Mouse (Mus musculus): ENCODE results near the gene Olfr902. TPM values are rescaled to one million over a fixed set of nuclear protein-coding genes. Genes with fewer than 3 reads are reported as not detected.
"Not testable (repeated sequence)": the region's sequence is repeated elsewhere in the genome, so short reads cannot be mapped to it uniquely, and the experiment has no call there.

The Olfr902 gene
- not detected in 2 replicates for polyA plus RNA-seq (2012)

DNA sequence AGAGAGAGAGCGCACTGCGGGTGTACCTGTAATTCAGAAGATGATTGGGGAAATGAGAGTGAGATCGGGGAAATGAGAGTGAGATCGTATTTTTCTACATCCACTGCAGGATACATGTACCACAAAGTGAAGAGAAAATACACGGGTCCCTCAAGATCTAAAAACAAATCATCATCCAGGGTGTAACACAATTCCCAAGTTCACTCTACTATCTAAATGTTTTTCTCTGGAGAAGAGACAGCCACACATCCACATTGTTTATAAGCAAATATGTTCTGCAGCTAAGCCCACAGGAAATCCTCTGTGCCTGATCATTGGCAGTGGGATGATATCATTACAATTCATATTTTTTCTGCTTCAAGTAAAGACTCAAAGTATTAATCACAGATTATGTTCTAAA is at the start of gene Olfr902:
Gene Olfr902, plus strand, starts transcription at position 301 of the 400 bp plus-strand sequence.
- no peaks in the 10 kb centered on the region for H3K36me3 ChIP-seq (ENCODE audit: control insufficient read depth)
- H3K4me3 ChIP-seq (replicated peaks), result no peak within 1 kb of the TSS
- no peaks in the 10 kb centered on the region for H3K9me3 ChIP-seq (ENCODE audit: control insufficient read depth, low read length)
- H3K27me3 ChIP-seq (ENCODE audit: control insufficient read depth), result no peaks in the 10 kb centered on the region
- TF ChIP-seq TAL1 (IDR thresholded peaks at IDR 0.05; ENCODE audit: low read length), result no peak
- TF ChIP-seq GATA1 (IDR thresholded peaks at IDR 0.05; ENCODE audit: low read length), result no peak
- no peaks in the 10 kb centered on the region for H3K4me1 ChIP-seq (ENCODE audit: control insufficient read depth)

DNA sequence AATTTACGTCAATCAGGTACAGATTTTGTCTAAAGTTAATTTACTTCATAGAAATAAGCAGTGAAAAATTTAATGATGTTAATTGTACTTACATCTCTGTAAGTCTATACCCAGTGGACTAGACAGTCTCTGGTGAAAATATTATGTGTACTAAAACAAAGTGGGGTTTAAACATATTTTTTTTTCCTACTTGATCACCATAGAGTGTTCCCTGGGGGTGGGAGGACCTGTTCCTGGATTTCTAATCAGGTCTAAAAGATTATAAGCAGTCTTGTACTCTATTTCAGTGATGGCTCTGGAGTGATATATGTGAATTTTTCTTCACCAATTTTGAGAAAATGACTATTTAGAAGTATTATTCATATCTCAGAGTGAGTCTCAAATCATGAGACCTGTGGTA is 46.1 kb upstream of the Olfr902 start, which contains the start of gene Olfr147:
Gene Olfr147, plus strand, starts transcription at position 301 of the 400 bp plus-strand sequence.
- H3K9me3 ChIP-seq (ENCODE audit: control insufficient read depth, low read length), result no peaks in the 10 kb centered on the region
- no peak within 1 kb of the TSS for H3K4me3 ChIP-seq (replicated peaks)
- no peaks in the 10 kb centered on the region for H3K36me3 ChIP-seq (ENCODE audit: control insufficient read depth)
- no peaks in the 10 kb centered on the region for H3K4me1 ChIP-seq (ENCODE audit: control insufficient read depth)
- no peaks in the 10 kb centered on the region for H3K27me3 ChIP-seq (ENCODE audit: control insufficient read depth)
- TF ChIP-seq TAL1 (IDR thresholded peaks at IDR 0.05; ENCODE audit: low read length), result no peak
- TF ChIP-seq GATA1 (IDR thresholded peaks at IDR 0.05; ENCODE audit: low read length), result no peak

DNA sequence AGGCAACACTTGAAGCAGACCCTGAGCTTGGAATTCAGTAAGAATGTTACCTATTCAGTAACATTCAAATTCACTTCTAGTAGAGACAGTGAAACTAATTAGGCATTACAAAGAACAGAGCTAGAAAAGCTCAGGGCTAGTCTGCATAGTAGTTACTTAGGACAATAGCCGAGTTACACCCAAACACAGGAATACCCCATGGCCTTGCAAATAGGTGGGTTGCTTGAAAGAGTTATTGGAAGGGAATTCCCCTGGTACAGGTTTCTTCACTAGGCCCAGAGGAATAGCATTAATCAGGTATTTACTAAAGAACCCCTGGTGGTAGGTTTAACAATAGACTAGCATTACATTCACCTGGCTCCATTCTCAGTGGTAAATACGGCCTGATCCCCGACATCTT is 40.0 kb upstream of the Olfr902 start:
- H3K9me3 ChIP-seq (ENCODE audit: control insufficient read depth, low read length); H3K27me3 ChIP-seq (ENCODE audit: control insufficient read depth); H3K36me3 ChIP-seq (ENCODE audit: control insufficient read depth); H3K4me1 ChIP-seq (ENCODE audit: control insufficient read depth); H3K4me3 ChIP-seq (replicated peaks): not testable (repeated sequence)

DNA sequence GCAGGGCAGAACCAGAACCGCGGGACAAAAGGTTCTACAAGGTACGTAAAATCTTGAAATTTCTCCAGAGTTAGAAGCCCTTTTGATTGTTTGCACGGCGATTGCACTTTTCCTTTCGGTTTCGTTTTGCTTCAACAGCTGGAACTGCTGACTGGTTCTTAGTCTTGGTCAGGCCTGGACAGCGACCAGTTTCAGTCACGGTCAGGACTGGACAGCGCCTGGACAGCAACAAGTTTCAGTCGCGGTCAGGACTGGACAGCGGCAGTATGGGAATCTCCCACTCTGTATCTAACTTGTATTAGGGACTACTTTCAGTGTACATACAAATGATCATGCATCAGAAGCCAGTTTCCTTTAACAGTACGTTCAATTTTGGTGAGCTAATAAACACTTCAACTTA is 34.0 kb upstream of the Olfr902 start:
- not testable (repeated sequence) for H3K4me3 ChIP-seq (replicated peaks); H3K9me3 ChIP-seq (ENCODE audit: control insufficient read depth, low read length); H3K36me3 ChIP-seq (ENCODE audit: control insufficient read depth); H3K27me3 ChIP-seq (ENCODE audit: control insufficient read depth); H3K4me1 ChIP-seq (ENCODE audit: control insufficient read depth)

DNA sequence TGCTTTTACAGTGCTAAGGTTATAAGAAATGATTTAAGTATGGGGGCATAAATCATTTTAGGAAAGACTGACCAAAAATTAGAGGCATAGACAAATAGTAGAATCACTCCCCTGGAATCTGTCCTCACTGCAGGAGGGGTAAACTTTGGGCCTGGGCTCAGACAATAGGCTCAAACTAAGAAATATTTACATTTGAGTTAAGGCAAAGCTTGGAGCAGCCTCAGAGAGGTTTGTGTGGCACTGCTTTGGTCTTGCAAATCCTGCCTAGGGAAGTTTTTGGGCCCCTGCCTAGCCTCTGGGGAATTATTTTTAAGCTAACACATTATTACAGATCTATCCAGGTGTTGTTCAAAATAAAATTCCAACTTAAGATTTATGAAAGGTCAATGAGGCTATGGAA is 23.7 kb upstream of the Olfr902 start:
- H3K9me3 ChIP-seq (ENCODE audit: control insufficient read depth, low read length), result no peaks in the 10 kb centered on the region
- H3K4me1 ChIP-seq (ENCODE audit: control insufficient read depth), result no peaks in the 10 kb centered on the region
- TF ChIP-seq TAL1 (IDR thresholded peaks at IDR 0.05; ENCODE audit: low read length) (no peak), GATA1 (IDR thresholded peaks at IDR 0.05; ENCODE audit: low read length) (no peak)
- no peak overlapping the region for H3K4me3 ChIP-seq (replicated peaks)
- no peaks in the 10 kb centered on the region for H3K36me3 ChIP-seq (ENCODE audit: control insufficient read depth)
- H3K27me3 ChIP-seq (ENCODE audit: control insufficient read depth), result no peaks in the 10 kb centered on the region

DNA sequence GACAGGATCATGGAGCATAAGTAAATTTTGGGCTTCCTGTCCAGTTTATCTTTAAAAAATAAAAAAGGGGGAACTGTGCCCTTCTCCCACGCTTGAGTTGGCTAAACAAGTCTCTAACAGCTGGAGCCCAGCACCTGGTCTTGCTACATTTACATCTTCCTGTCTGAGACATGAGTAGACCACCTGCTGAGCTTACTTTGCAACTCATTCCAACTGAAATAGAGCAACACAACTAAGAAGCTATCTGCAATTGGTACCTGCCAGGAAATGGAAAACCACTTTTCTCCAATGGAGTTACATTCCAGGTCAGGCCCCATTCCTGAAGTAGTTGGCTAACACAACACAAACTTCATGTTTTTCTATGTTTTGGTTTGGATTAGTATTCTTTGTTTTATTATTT is 20.4 kb upstream of the Olfr902 start:
- H3K27me3 ChIP-seq (ENCODE audit: control insufficient read depth), result no peaks in the 10 kb centered on the region
- H3K4me1 ChIP-seq (ENCODE audit: control insufficient read depth), result no peaks in the 10 kb centered on the region
- TF ChIP-seq TAL1 (IDR thresholded peaks at IDR 0.05; ENCODE audit: low read length) (no peak), GATA1 (IDR thresholded peaks at IDR 0.05; ENCODE audit: low read length) (no peak)
- H3K9me3 ChIP-seq (ENCODE audit: control insufficient read depth, low read length), result no peaks in the 10 kb centered on the region
- no peaks in the 10 kb centered on the region for H3K36me3 ChIP-seq (ENCODE audit: control insufficient read depth)
- no peak overlapping the region for H3K4me3 ChIP-seq (replicated peaks)

DNA sequence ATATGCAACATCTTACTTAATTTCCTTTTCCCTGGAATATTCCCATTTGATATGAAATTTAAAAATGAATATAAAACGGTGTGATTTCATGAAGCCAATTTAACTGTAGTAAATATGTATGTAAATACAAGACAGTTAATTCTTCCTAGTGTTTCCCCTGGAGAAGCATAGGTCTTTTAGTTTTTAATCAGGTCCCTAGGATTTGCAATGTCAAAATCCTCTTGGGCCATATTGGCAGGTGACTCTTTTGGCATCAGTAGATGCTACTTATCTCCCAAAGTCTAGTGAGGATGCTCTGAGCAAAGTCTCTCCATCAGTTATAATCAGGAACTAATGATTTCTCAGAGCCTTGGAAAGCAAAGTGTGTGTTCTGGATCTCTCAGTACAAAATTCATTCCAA is 18.3 kb upstream of the Olfr902 start, which contains the start of gene Olfr901:
Gene Olfr901, plus strand, starts transcription at position 301 of the 400 bp plus-strand sequence.
- Histone ChIP-seq H3K4me1 (ENCODE audit: control insufficient read depth) (no peaks in the 10 kb centered on the region), H3K4me3 (replicated peaks) (no peak within 1 kb of the TSS), H3K9me3 (ENCODE audit: control insufficient read depth, low read length) (no peaks in the 10 kb centered on the region; the same call in 1 of the 2 replicates), H3K36me3 (ENCODE audit: control insufficient read depth) (no peaks in the 10 kb centered on the region), H3K27me3 (ENCODE audit: control insufficient read depth) (no peaks in the 10 kb centered on the region)
- no peak for TF ChIP-seq TAL1 (IDR thresholded peaks at IDR 0.05; ENCODE audit: low read length)
- TF ChIP-seq GATA1 (IDR thresholded peaks at IDR 0.05; ENCODE audit: low read length), result no peak

DNA sequence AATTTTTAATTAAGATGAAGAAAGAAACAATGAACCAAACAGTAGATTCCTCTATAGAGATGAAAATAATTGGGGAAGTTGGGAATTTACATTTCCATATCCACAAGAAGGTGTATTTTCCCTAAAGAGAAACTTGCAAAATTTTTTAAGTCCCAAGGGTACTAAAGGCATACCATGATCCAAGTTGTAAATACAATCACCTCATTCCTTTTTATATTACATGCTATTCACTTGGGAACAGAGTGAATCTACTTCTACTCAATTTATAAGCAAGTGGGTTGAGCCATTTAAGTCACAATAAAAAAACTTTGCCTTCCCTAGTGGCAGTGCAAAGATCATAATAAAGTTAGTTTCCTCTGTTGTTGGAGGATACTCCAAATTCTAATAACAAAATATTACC is 15.4 kb downstream of the Olfr902 start, which contains the start of gene Olfr904:
Gene Olfr904, plus strand, starts transcription at position 301 of the 400 bp plus-strand sequence.
- H3K4me1 ChIP-seq (ENCODE audit: control insufficient read depth), result no peaks in the 10 kb centered on the region
- H3K4me3 ChIP-seq (replicated peaks), result no peak within 1 kb of the TSS
- H3K9me3 ChIP-seq (ENCODE audit: control insufficient read depth, low read length), result no peaks in the 10 kb centered on the region
- H3K36me3 ChIP-seq (ENCODE audit: control insufficient read depth), result no peaks in the 10 kb centered on the region
- no peaks in the 10 kb centered on the region for H3K27me3 ChIP-seq (ENCODE audit: control insufficient read depth)
- TF ChIP-seq TAL1 (IDR thresholded peaks at IDR 0.05; ENCODE audit: low read length) (no peak), GATA1 (IDR thresholded peaks at IDR 0.05; ENCODE audit: low read length) (no peak)

DNA sequence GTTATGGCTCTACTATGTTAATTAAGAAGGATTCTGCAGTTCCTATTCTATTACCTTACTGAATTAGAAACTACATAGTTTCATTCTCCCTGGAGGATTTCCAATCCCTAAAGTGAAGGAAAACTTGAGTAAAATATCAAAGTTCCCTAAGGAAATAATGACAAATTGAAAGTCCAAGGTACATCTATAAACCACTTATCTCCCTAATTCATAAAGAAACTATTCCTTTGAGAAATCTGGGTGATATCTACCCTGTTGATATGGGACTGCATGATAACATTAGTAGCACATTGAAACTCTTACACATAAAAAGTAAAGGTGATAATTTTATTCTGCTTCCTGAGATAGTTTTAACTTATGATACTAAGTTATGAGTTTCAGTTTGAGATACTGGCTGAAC is 23.4 kb downstream of the Olfr902 start, which contains the start of gene Olfr905:
Gene Olfr905, plus strand, starts transcription at position 301 of the 400 bp plus-strand sequence.
- Histone ChIP-seq H3K27me3 (ENCODE audit: control insufficient read depth) (no peaks in the 10 kb centered on the region), H3K4me1 (ENCODE audit: control insufficient read depth) (no peaks in the 10 kb centered on the region), H3K36me3 (ENCODE audit: control insufficient read depth) (no peaks in the 10 kb centered on the region), H3K9me3 (ENCODE audit: control insufficient read depth, low read length) (no peaks in the 10 kb centered on the region), H3K4me3 (replicated peaks) (no peak within 1 kb of the TSS)
- no peak for TF ChIP-seq GATA1 (IDR thresholded peaks at IDR 0.05; ENCODE audit: low read length)
- no peak for TF ChIP-seq TAL1 (IDR thresholded peaks at IDR 0.05; ENCODE audit: low read length)

DNA sequence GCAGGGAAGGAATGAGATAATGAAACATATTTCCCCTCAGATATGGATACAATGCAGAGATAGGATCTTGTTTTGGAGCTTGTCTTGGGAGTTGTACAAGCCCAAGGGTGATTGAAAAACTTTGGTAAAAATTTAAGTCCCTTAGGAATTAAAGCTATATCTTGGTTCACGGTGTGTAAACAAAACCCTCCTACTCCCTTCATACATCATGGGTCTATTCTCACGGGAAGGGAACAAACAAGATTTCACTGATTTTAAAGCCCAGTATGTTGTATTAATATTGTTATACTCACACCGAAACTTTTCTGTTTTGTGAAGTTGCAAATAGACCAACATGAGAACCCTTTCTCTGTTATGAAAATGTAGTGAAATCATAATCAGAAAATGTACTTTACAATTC is 39.3 kb downstream of the Olfr902 start, which contains the start of gene Olfr906:
Gene Olfr906, plus strand, starts transcription at position 301 of the 400 bp plus-strand sequence.
- H3K27me3 ChIP-seq (ENCODE audit: control insufficient read depth), result no peaks in the 10 kb centered on the region
- H3K36me3 ChIP-seq (ENCODE audit: control insufficient read depth), result no peaks in the 10 kb centered on the region
- H3K4me3 ChIP-seq (replicated peaks), result no peak within 1 kb of the TSS
- TF ChIP-seq TAL1 (IDR thresholded peaks at IDR 0.05; ENCODE audit: low read length) (no peak), GATA1 (IDR thresholded peaks at IDR 0.05; ENCODE audit: low read length) (no peak)
- H3K9me3 ChIP-seq (ENCODE audit: control insufficient read depth, low read length), result no peaks in the 10 kb centered on the region
- no peaks in the 10 kb centered on the region for H3K4me1 ChIP-seq (ENCODE audit: control insufficient read depth)

Measured in erythroblast, embryonic 14.5 days (primary cell).